Mouse (Mus musculus) thymus, postnatal 4 days (tissue): ENCODE measurements around the gene Slc26a10.

Source experiments
- DNase-seq: peaks from one replicate; pipeline ENCODE4 v3.0.0; 2021

The Slc26a10 gene

GRCm38 (mm10) chr10:127127711-127128279 lies 52.6 kb downstream of the Slc26a10 start:
- no peak for DNase-seq

GRCm38 (mm10) chr10:127126579-127126978 lies 53.9 kb downstream of the Slc26a10 start:
- no peak for DNase-seq

- DNase-seq, result peak; percentile 61
Measured at GRCm38 (mm10) chr10:127125210-127126001, 55.0 kb downstream of the Slc26a10 start.

GRCm38 (mm10) chr10:127123436-127123805 lies 57.0 kb downstream of the Slc26a10 start:
- peak; percentile 75 for DNase-seq

GRCm38 (mm10) chr10:127122784-127123435 lies 57.5 kb downstream of the Slc26a10 start:
- DNase-seq, result no peak

GRCm38 (mm10) chr10:127122018-127122417 lies 58.4 kb downstream of the Slc26a10 start:
- no peak for DNase-seq
